Mouse (Mus musculus): ENCODE measurements at regions not wholly inside any gene's neighbourhood (a gene's known extent, or its start where the extent isn't known, plus 50 kb on each side); places are given as distances from the start of the nearest gene placed in this dataset.
"Not testable (repeated sequence)": the region's sequence is repeated elsewhere in the genome, so short reads cannot be mapped to it uniquely, and the experiment has no call there.

GRCm38 (mm10) chr17:31732176-31732880 lies 54.7 kb downstream of the Cryaa start:
- no peak for DNase-seq (ENCODE audit: low read depth, low spot score)

- no peak for DNase-seq (ENCODE audit: low read depth, low spot score)
These were observed 56.9 kb downstream of the Cryaa start for GRCm38 (mm10) chr17:31734521-31734920.

GRCm38 (mm10) chr17:31736716-31737115 lies 59.1 kb downstream of the Cryaa start:
- DNase-seq (ENCODE audit: low read depth, low spot score) = no peak

GRCm38 (mm10) chr17:31738249-31738648 lies 60.6 kb downstream of the Cryaa start:
- no peak for DNase-seq (ENCODE audit: low read depth, low spot score)

GRCm38 (mm10) chr17:31739586-31739985 lies 62.0 kb downstream of the Cryaa start:
- DNase-seq (ENCODE audit: low read depth, low spot score) = no peak

- DNase-seq (ENCODE audit: low read depth, low spot score) = no peak
These were observed 62.5 kb downstream of the Cryaa start for GRCm38 (mm10) chr17:31740059-31740458.

GRCm38 (mm10) chr17:31743656-31744055 lies 66.0 kb downstream of the Cryaa start:
- no peak for DNase-seq (ENCODE audit: low read depth, low spot score)

GRCm38 (mm10) chr17:31746198-31747111 lies 68.8 kb downstream of the Cryaa start:
- no peak for DNase-seq (ENCODE audit: low read depth, low spot score)

- no peak for DNase-seq (ENCODE audit: low read depth, low spot score)
These were observed 70.0 kb downstream of the Cryaa start for GRCm38 (mm10) chr17:31747563-31747962.

- no peak for DNase-seq (ENCODE audit: low read depth, low spot score)
These were observed 70.6 kb downstream of the Cryaa start for GRCm38 (mm10) chr17:31748158-31748557.

GRCm38 (mm10) chr17:31748971-31749370 lies 71.4 kb downstream of the Cryaa start:
- DNase-seq (ENCODE audit: low read depth, low spot score) = no peak

- DNase-seq (ENCODE audit: low read depth, low spot score) = no peak
These were observed 73.7 kb downstream of the Cryaa start for GRCm38 (mm10) chr17:31751262-31751661.

GRCm38 (mm10) chr17:31753113-31753858 lies 75.7 kb downstream of the Cryaa start:
- no peak for DNase-seq (ENCODE audit: low read depth, low spot score)

- DNase-seq (ENCODE audit: low read depth, low spot score) = no peak
These were observed 76.2 kb downstream of the Cryaa start for GRCm38 (mm10) chr17:31753859-31754229.

GRCm38 (mm10) chr17:31760465-31760864 lies 82.9 kb downstream of the Cryaa start:
- DNase-seq (ENCODE audit: low read depth, low spot score) = no peak

GRCm38 (mm10) chr17:31763078-31763477 lies 85.5 kb downstream of the Cryaa start:
- no peak for DNase-seq (ENCODE audit: low read depth, low spot score)

GRCm38 (mm10) chr17:31766779-31767697 lies 88.6 kb downstream of the Sik1 start:
- peak; percentile 34 for DNase-seq (ENCODE audit: low read depth, low spot score)

GRCm38 (mm10) chr17:31772201-31772820 lies 83.3 kb downstream of the Sik1 start:
- DNase-seq (ENCODE audit: low read depth, low spot score) = no peak

GRCm38 (mm10) chr17:31773882-31774281 lies 81.7 kb downstream of the Sik1 start:
- not testable (repeated sequence) for DNase-seq (ENCODE audit: low read depth, low spot score)

GRCm38 (mm10) chr17:31775037-31775436 lies 80.6 kb downstream of the Sik1 start:
- DNase-seq (ENCODE audit: low read depth, low spot score) = no peak

- no peak for DNase-seq (ENCODE audit: low read depth, low spot score)
These were observed 79.6 kb downstream of the Sik1 start for GRCm38 (mm10) chr17:31775966-31776365.

Measured in retina, postnatal 7 days (tissue).